Mouse (Mus musculus) embryonic facial prominence, embryonic 11.5 days (tissue): Measurements from ENCODE around the gene Krit1. TPM values are rescaled to one million over a fixed set of nuclear protein-coding genes. Genes with fewer than 3 reads are reported as not detected.
"Not testable (repeated sequence)": the region's sequence is repeated elsewhere in the genome, so short reads cannot be mapped to it uniquely, and the experiment has no call there.

ENCODE experiments used
- ATAC-seq: fragments of 200-750 bp; cut with Nextera tagmentation; replicated peaks from 2 replicates; pipeline ENCODE4 v1.8.0; 2017; ENCODE audit warnings: low read depth; ENCODE audit not compliant: insufficient number of reproducible peaks, low FRiP score, low TSS enrichment
- DNase-seq: peaks from one replicate; pipeline ENCODE4 v3.0.0-alpha.2; 2015; ENCODE audit warnings: low spot score
- H3K27ac ChIP-seq: fragments of 300-500 bp; sonication (generic); replicated peaks from 2 replicates; pipeline ENCODE4 v1.5.1; 2014; ENCODE audit warnings: mild to moderate bottlenecking, low read depth, low read length, control low read depth
- H3K27me3 ChIP-seq: fragments of 300-500 bp; sonication (generic); 2 replicates; pipeline ENCODE4 v1.6.1; 2014; ENCODE audit warnings: mild to moderate bottlenecking, low read length, moderate library complexity, mixed read lengths; ENCODE audit not compliant: control insufficient read depth, insufficient read depth
- H3K36me3 ChIP-seq: fragments of 300-500 bp; sonication (generic); replicated peaks from 2 replicates; pipeline ENCODE4 v1.6.1; 2014; ENCODE audit warnings: low read depth, mild to moderate bottlenecking, low read length, moderate library complexity, mixed read lengths; ENCODE audit not compliant: control insufficient read depth, insufficient read depth
- H3K4me1 ChIP-seq: fragments of 300-500 bp; sonication (generic); 2 replicates; pipeline ENCODE4 v1.6.1; 2014; ENCODE audit warnings: low read length, mixed read lengths; ENCODE audit not compliant: control insufficient read depth, insufficient read depth
- H3K4me2 ChIP-seq: fragments of 300-500 bp; sonication (generic); 2 replicates; pipeline ENCODE4 v1.6.1; 2014; ENCODE audit warnings: low read depth, mild to moderate bottlenecking, control low read depth, low read length, moderate library complexity
- H3K4me3 ChIP-seq: fragments of 300-500 bp; sonication (generic); 2 replicates; pipeline ENCODE4 v1.5.1; 2014; ENCODE audit warnings: low read depth, low read length, control low read depth
- H3K9ac ChIP-seq: fragments of 300-500 bp; sonication (generic); replicated peaks from 2 replicates; pipeline ENCODE4 v1.6.1; 2014; ENCODE audit warnings: mild to moderate bottlenecking, control low read depth, low read length
- H3K9me3 ChIP-seq: fragments of 300-500 bp; sonication (generic); replicated peaks from 2 replicates; pipeline ENCODE4 v1.6.1; 2016; ENCODE audit warnings: mild to moderate bottlenecking, low read length, inconsistent platforms, mixed read lengths; ENCODE audit not compliant: control insufficient read depth
- WGBS: fragments of 180-500 bp; shearing (Covaris S2); extraction: QIAGEN DNeasy Blood & Tissue Kit; methylation state at CpG from one replicate; pipeline ENCODE4 v1.1.7; 2014; 5-methylcytosine and 5-hydroxymethylcytosine counted together
- polyA plus RNA-seq: library from polyadenylated mRNA; unstranded; fragments of >200 nt; fragmentation: Nextera tagmentation; extraction: Ambion mirVana; gene quantifications from 2 replicates; pipeline ENCODE4 v1.2.1, GENCODE M21; 2014

The Krit1 gene
- polyA plus RNA-seq, 1 experiment from 2014 or later: 61.8 TPM

DNA sequence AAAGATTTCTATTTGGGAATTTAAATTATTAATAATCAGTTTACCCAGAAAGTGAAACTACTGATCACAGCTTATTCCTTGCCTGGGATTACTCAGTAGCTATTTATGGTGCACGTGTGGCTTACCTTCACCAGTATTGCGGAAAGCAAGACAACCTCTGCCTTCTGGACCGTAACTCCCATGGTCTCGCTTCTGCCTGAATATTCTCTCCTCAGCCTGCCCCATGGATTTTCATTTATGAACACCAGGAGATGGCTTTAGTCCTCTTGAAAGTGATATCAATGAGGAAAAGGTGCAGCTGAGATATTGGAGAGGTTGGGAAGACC lies 91.3 kb downstream of the Krit1 start:
- H3K9ac ChIP-seq, ATAC-seq, H3K9me3 ChIP-seq, H3K4me1 ChIP-seq, H3K27ac ChIP-seq, H3K27me3 ChIP-seq, H3K4me3 ChIP-seq, H3K36me3 ChIP-seq, H3K4me2 ChIP-seq, DNase-seq: not testable (repeated sequence)
- 97% methylated on average over 4 of the region's 4 CpGs for WGBS

Other genes starting within 250 kb of the Krit1 start
- gene 1700109H08Rik, start 231.6 kb upstream of the Krit1 start, polyA plus RNA-seq: 1.5 and 2.2 TPM in 2 replicates
- 13.3 and 13.4 TPM in 2 replicates for gene Pex1, start 207.1 kb upstream of the Krit1 start, polyA plus RNA-seq
- gene Rbm48, start 206.6 kb upstream of the Krit1 start, polyA plus RNA-seq: 16.3 and 17.3 TPM in 2 replicates
- not detected in 2 replicates for gene Tmbim7, start 152.0 kb upstream of the Krit1 start, polyA plus RNA-seq
- gene Gatad1, start 146.0 kb upstream of the Krit1 start, polyA plus RNA-seq: 69.9 and 74.9 TPM in 2 replicates
- 12.2 and 12.4 TPM in 2 replicates for gene Ankib1, start 259 bp upstream of the Krit1 start, polyA plus RNA-seq
- 0.07 and 0.11 TPM in 2 replicates for gene Lrrd1, start 42.0 kb downstream of the Krit1 start, polyA plus RNA-seq
- gene Mterf1a, start 90.7 kb downstream of the Krit1 start, polyA plus RNA-seq: 10.4 and 11.3 TPM in 2 replicates
- gene Akap9, start 124.9 kb downstream of the Krit1 start, polyA plus RNA-seq: 97.9 and 113 TPM in 2 replicates